In the genomic region with DNA sequence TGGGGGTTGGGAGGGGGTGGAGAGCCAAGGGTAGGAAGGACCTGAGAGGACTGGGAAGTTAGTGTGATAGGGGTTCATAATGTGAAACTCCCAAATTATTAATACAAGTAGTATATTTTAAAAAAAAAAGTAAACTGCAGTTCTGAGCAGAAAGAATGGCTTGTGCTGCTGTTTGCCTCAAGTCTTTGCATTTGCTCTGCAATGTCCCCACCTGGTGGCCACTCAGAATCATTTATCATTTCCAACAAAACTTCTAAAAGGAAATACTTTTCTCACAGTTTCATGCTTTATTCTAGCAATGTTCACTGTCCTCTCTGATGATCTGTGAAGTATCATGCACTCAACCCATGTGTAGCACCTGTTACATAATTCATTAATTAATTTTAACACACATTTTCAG, we compare ENCODE assay signal across 8 mouse cellular contexts.
A peak's percentile ranks its signal among the peaks of the same experiment; 100 is the strongest.
DNase-seq lines count a peak whose midpoint lies in the region; ATAC-seq and TF ChIP-seq lines count a peak whose summit lies in the region.

No protein-coding gene starts in this region.

- no peak overlapping the region for H3K4me2 ChIP-seq in lung, postnatal 0 days (replicated peaks; ENCODE audit: low read depth, low read length)
- no peak overlapping the region for H3K4me2 ChIP-seq in midbrain, embryonic 15.5 days

- H3K4me3 ChIP-seq in lung, postnatal 0 days (ENCODE audit: low read depth, low read length), result no peak overlapping the region
- H3K4me3 ChIP-seq in lung, adult 2 months (replicated peaks; ENCODE audit: extremely low read depth, low read depth, low read length), result no peak overlapping the region
- H3K4me3 ChIP-seq in midbrain, embryonic 15.5 days, result no peak overlapping the region

- H3K9ac ChIP-seq in lung, postnatal 0 days (replicated peaks; ENCODE audit: low read depth), result no peak overlapping the region
- no peak overlapping the region for H3K9ac ChIP-seq in midbrain, embryonic 15.5 days

- no peaks in the 10 kb centered on the region for H3K9me3 ChIP-seq in lung, postnatal 0 days (ENCODE audit: low read length)
- no peaks in the 10 kb centered on the region for H3K9me3 ChIP-seq in midbrain, embryonic 15.5 days

- H3K27ac ChIP-seq in lung, postnatal 0 days (ENCODE audit: low read length), result no peak overlapping the region
- no peak overlapping the region for H3K27ac ChIP-seq in midbrain, embryonic 15.5 days

- ATAC-seq in lung, postnatal 0 days, result no peak
- ATAC-seq in inflammation-experienced regulatory T-cells, adult 6 months, result no peak
- no peak for ATAC-seq in midbrain, embryonic 15.5 days (replicated peaks)

- H3K4me1 ChIP-seq in lung, postnatal 0 days (ENCODE audit: insufficient read depth, low read depth, low read length), result no peaks in the 10 kb centered on the region
- no peaks in the 10 kb centered on the region for H3K4me1 ChIP-seq in lung, adult 2 months (ENCODE audit: control insufficient read depth, insufficient read depth, low read length)
- H3K4me1 ChIP-seq in midbrain, embryonic 15.5 days, result no peaks in the 10 kb centered on the region

- no peaks in the 10 kb centered on the region for H3K27me3 ChIP-seq in lung, postnatal 0 days (replicated peaks; ENCODE audit: insufficient read depth, low read length)
- H3K27me3 ChIP-seq in midbrain, embryonic 15.5 days (replicated peaks), result no peaks in the 10 kb centered on the region

- H3K36me3 ChIP-seq in lung, postnatal 0 days (ENCODE audit: insufficient read depth, low read length), result no peaks in the 10 kb centered on the region
- no peaks in the 10 kb centered on the region for H3K36me3 ChIP-seq in midbrain, embryonic 15.5 days (replicated peaks)

- TF ChIP-seq EP300 in lung, postnatal 0 days (IDR thresholded peaks at IDR 0.05), result no peak

- no peak for TF ChIP-seq POLR2A in lung, adult 2 months (IDR thresholded peaks at IDR 0.05; ENCODE audit: borderline replicate concordance, extremely low read depth, low read depth, low read length)
- TF ChIP-seq POLR2A in brain, embryonic 14.5 days (IDR thresholded peaks at IDR 0.05; ENCODE audit: borderline replicate concordance, extremely low read depth, insufficient read depth, insufficient read length, poor library complexity, severe bottlenecking), result no peak

- DNase-seq in gastrocnemius, postnatal 10 days, result peak; percentile 4
- no peak for DNase-seq in gastrocnemius, postnatal 36 days
- DNase-seq in lung, postnatal 0 days (ENCODE audit: low spot score), result no peak
- DNase-seq in lung, adult 2 months, result no peak
- DNase-seq in brain, embryonic 14.5 days (ENCODE audit: low read depth), result peak; percentile 73
- DNase-seq in right cerebral cortex, postnatal 10 days (ENCODE audit: low spot score in 2 of 2), result peak; percentile 28 to 57

- intact Hi-C loops in gastrocnemius, postnatal 36 days (cut with DNase I), result no loop called here

- TF ChIP-seq CTCF in lung, postnatal 0 days (IDR thresholded peaks at IDR 0.05), result peak; percentile 45
- TF ChIP-seq CTCF in lung, adult 2 months (IDR thresholded peaks at IDR 0.05; ENCODE audit: insufficient read depth, low read length), result no peak
- peak; percentile 41; the same call in 1 of the 2 replicates for TF ChIP-seq CTCF in brain, embryonic 14.5 days (IDR thresholded peaks at IDR 0.05; ENCODE audit: borderline replicate concordance, extremely low read depth, insufficient read depth, insufficient read length)

Comparison
In these comparisons a context has a peak if more than half of its experiments do, and no peak if none do; other contexts are left out.
1. DNase-seq: peak in gastrocnemius, postnatal 10 days (single experiment), brain, embryonic 14.5 days (single experiment) and right cerebral cortex, postnatal 10 days (2 of 2); none in gastrocnemius, postnatal 36 days (0 of 2), lung, postnatal 0 days (single experiment) and lung, adult 2 months (single experiment).